Mouse (Mus musculus) lung, postnatal 0 days (tissue): ENCODE measurements around the gene Arhgap22.

ENCODE experiments used
- CTCF ChIP-seq: IDR thresholded peaks from 2 replicates; pipeline ENCODE4 v1.5.1; 2016; ENCODE audit warnings: antibody characterized with exemption, mild to moderate bottlenecking
- EP300 ChIP-seq: IDR thresholded peaks from 2 replicates; pipeline ENCODE4 v1.6.1; 2016; ENCODE audit warnings: antibody characterized with exemption, mild to moderate bottlenecking, control low read depth

GRCm38 (mm10) chr14:33280921-33281320, 67.1 kb downstream of the Arhgap22 start:
- no peak for TF ChIP-seq EP300
- no peak for TF ChIP-seq CTCF
